Mouse (Mus musculus) stomach, embryonic 16.5 days (tissue): Measurements from ENCODE around the gene Mcm5. TPM values are rescaled to one million over a fixed set of nuclear protein-coding genes. Genes with fewer than 3 reads are reported as not detected.
A peak's percentile ranks its signal among the peaks of the same experiment; 100 is the strongest.

Experiments used
- ATAC-seq: fragments of 200-750 bp; cut with Nextera tagmentation; 2 replicates; pipeline ENCODE4 v1.8.0; 2017; ENCODE audit warnings: moderate number of reproducible peaks, moderate TSS enrichment; ENCODE audit not compliant: insufficient read depth, low FRiP score
- H3K27ac ChIP-seq: fragments of 300-500 bp; sonication (generic); 2 replicates; pipeline ENCODE4 v1.5.1; 2014; ENCODE audit warnings: low read length
- H3K27me3 ChIP-seq: fragments of 300-500 bp; sonication (generic); 2 replicates; pipeline ENCODE4 v1.6.1; 2014; ENCODE audit warnings: low read length, control low read depth, mixed read lengths; ENCODE audit not compliant: control insufficient read depth, insufficient read depth
- H3K36me3 ChIP-seq: fragments of 300-500 bp; sonication (generic); 2 replicates; pipeline ENCODE4 v1.6.1; 2014; ENCODE audit warnings: low read length; ENCODE audit not compliant: control insufficient read depth, insufficient read depth
- H3K4me1 ChIP-seq: fragments of 300-500 bp; sonication (generic); 2 replicates; pipeline ENCODE4 v1.6.1; 2014; ENCODE audit warnings: low read length, control low read depth, mixed read lengths; ENCODE audit not compliant: control insufficient read depth, insufficient read depth
- H3K4me2 ChIP-seq: fragments of 300-500 bp; sonication (generic); 2 replicates; pipeline ENCODE4 v1.6.1; 2014; ENCODE audit warnings: low read depth, low read length, mixed read lengths
- H3K4me3 ChIP-seq: fragments of 300-500 bp; sonication (generic); replicated peaks from 2 replicates; pipeline ENCODE4 v1.5.1; 2014; ENCODE audit warnings: mild to moderate bottlenecking, low read length
- H3K9ac ChIP-seq: fragments of 300-500 bp; sonication (generic); 2 replicates; pipeline ENCODE4 v1.6.1; 2014; ENCODE audit warnings: low read length
- H3K9me3 ChIP-seq: fragments of 300-500 bp; sonication (generic); replicated peaks from 2 replicates; pipeline ENCODE4 v1.6.1; 2016; ENCODE audit warnings: low read length, control low read depth; ENCODE audit not compliant: control insufficient read depth
- WGBS: fragments of 180-500 bp; shearing (Covaris S2); extraction: QIAGEN DNeasy Blood & Tissue Kit; methylation state at CpG from one replicate; pipeline ENCODE4 v1.1.7; 2014; 5-methylcytosine and 5-hydroxymethylcytosine counted together
- polyA plus RNA-seq: library from polyadenylated mRNA; unstranded; fragments of >200 nt; fragmentation: Nextera tagmentation; extraction: Ambion mirVana; gene quantifications from 2 replicates; pipeline ENCODE4 v1.2.1, GENCODE M21; 2015

Gene Mcm5
- polyA plus RNA-seq, 1 experiment from 2014 or later = 112 TPM

GRCm38 (mm10) chr8:75119287-75119686, 9.9 kb downstream of the Mcm5 start:
- Histone ChIP-seq H3K4me1 (no peaks in the 10 kb centered on the region), H3K9ac (no peak overlapping the region), H3K27ac (no peak overlapping the region), H3K4me2 (no peak overlapping the region), H3K4me3 (no peak overlapping the region), H3K27me3 (no peaks in the 10 kb centered on the region), H3K36me3 (peaks cover 36% of the 10 kb centered on the region), H3K9me3 (no peaks in the 10 kb centered on the region)
- WGBS = 95% methylated on average over 2 of the region's 2 CpGs
- ATAC-seq = no peak

- Histone ChIP-seq H3K4me1 (no peaks in the 10 kb centered on the region), H3K36me3 (peaks cover 38% of the 10 kb centered on the region), H3K4me2 (no peak overlapping the region), H3K9me3 (no peaks in the 10 kb centered on the region), H3K9ac (no peak overlapping the region), H3K4me3 (no peak overlapping the region), H3K27me3 (no peaks in the 10 kb centered on the region), H3K27ac (no peak overlapping the region)
- WGBS = 93% methylated on average over 2 of the region's 2 CpGs
- ATAC-seq = no peak
Measured at GRCm38 (mm10) chr8:75119747-75120146, 10.4 kb downstream of the Mcm5 start.

- H3K4me3 ChIP-seq = no peak overlapping the region
- H3K9me3 ChIP-seq = no peaks in the 10 kb centered on the region
- no peak overlapping the region for H3K9ac ChIP-seq
- WGBS = 76% methylated on average over 1 of the region's 1 CpGs
- H3K27ac ChIP-seq = no peak overlapping the region
- peaks cover 14% of the 10 kb centered on the region for H3K36me3 ChIP-seq
- H3K4me1 ChIP-seq = no peaks in the 10 kb centered on the region
- no peak for ATAC-seq
- H3K27me3 ChIP-seq = no peaks in the 10 kb centered on the region
- no peak overlapping the region for H3K4me2 ChIP-seq
Measured at GRCm38 (mm10) chr8:75127406-75127805, 18.0 kb downstream of the Mcm5 start.

GRCm38 (mm10) chr8:75132485-75132884, 23.1 kb downstream of the Mcm5 start:
- no peak for ATAC-seq
- no peak overlapping the region for H3K9ac ChIP-seq
- H3K27ac ChIP-seq = no peak overlapping the region
- peaks cover 4% of the 10 kb centered on the region for H3K36me3 ChIP-seq
- H3K4me3 ChIP-seq = no peak overlapping the region
- no peaks in the 10 kb centered on the region for H3K27me3 ChIP-seq
- WGBS = 6% methylated on average over 3 of the region's 3 CpGs
- 0 out of 2 replicates have a peak, but pooled peaks cover 6% of the 10 kb centered on the region for H3K4me1 ChIP-seq
- no peak overlapping the region for H3K4me2 ChIP-seq
- H3K9me3 ChIP-seq = no peaks in the 10 kb centered on the region

- H3K9ac ChIP-seq = no peak overlapping the region
- 85% methylated on average over 2 of the region's 2 CpGs for WGBS
- H3K36me3 ChIP-seq = no peaks in the 10 kb centered on the region; the same call in 1 of the 2 replicates
- ATAC-seq = no peak
- no peak overlapping the region for H3K27ac ChIP-seq
- no peak overlapping the region for H3K4me2 ChIP-seq
- no peaks in the 10 kb centered on the region for H3K9me3 ChIP-seq
- no peaks in the 10 kb centered on the region for H3K27me3 ChIP-seq
- H3K4me1 ChIP-seq = 0 out of 2 replicates have a peak, but pooled peaks cover 6% of the 10 kb centered on the region
- no peak overlapping the region for H3K4me3 ChIP-seq
Measured at GRCm38 (mm10) chr8:75133399-75133798, 24.0 kb downstream of the Mcm5 start.

- no peaks in the 10 kb centered on the region for H3K27me3 ChIP-seq
- ATAC-seq = peak; percentile 78; the same call in 1 of the 2 replicates
- 13% methylated on average over 2 of the region's 2 CpGs for WGBS
Measured at GRCm38 (mm10) chr8:75134603-75135391, 25.4 kb downstream of the Mcm5 start.

GRCm38 (mm10) chr8:75135756-75136155, 26.4 kb downstream of the Mcm5 start:
- no peaks in the 10 kb centered on the region for H3K27me3 ChIP-seq
- H3K9ac ChIP-seq = no peak overlapping the region
- 0 out of 2 replicates have a peak, but pooled peaks cover 6% of the 10 kb centered on the region for H3K4me1 ChIP-seq
- WGBS = 21% methylated on average over 1 of the region's 1 CpGs
- H3K4me2 ChIP-seq = no peak overlapping the region
- H3K9me3 ChIP-seq = no peaks in the 10 kb centered on the region
- ATAC-seq = no peak
- H3K27ac ChIP-seq = no peak overlapping the region
- no peaks in the 10 kb centered on the region for H3K36me3 ChIP-seq
- H3K4me3 ChIP-seq = no peak overlapping the region

More at GRCm38 (mm10) chr8:75134603-75135391, 25.4 kb downstream of the Mcm5 start:
- H3K36me3 ChIP-seq = no peaks in the 10 kb centered on the region
- H3K4me3 ChIP-seq = no peak overlapping the region
- no peaks in the 10 kb centered on the region for H3K9me3 ChIP-seq
- H3K27ac ChIP-seq = peak overlapping the region; percentile 22; the same call in 1 of the 2 replicates
- 0 out of 2 replicates have a peak, but pooled peaks cover 6% of the 10 kb centered on the region for H3K4me1 ChIP-seq
- no peak overlapping the region for H3K9ac ChIP-seq
- H3K4me2 ChIP-seq = no peak overlapping the region

- WGBS = 64% methylated on average over 2 of the region's 2 CpGs
- no peak for ATAC-seq
- no peak overlapping the region for H3K4me3 ChIP-seq
- H3K36me3 ChIP-seq = no peaks in the 10 kb centered on the region
- no peaks in the 10 kb centered on the region for H3K27me3 ChIP-seq
- H3K4me2 ChIP-seq = no peak overlapping the region
- H3K9me3 ChIP-seq = no peaks in the 10 kb centered on the region
- no peak overlapping the region for H3K9ac ChIP-seq
- H3K4me1 ChIP-seq = 0 out of 2 replicates have a peak, but pooled peaks cover 6% of the 10 kb centered on the region
- H3K27ac ChIP-seq = no peak overlapping the region
Measured at GRCm38 (mm10) chr8:75136256-75136655, 26.9 kb downstream of the Mcm5 start.

GRCm38 (mm10) chr8:75137536-75137935, 28.2 kb downstream of the Mcm5 start:
- no peak overlapping the region for H3K4me2 ChIP-seq
- WGBS = 74% methylated on average over 3 of the region's 3 CpGs
- H3K9ac ChIP-seq = no peak overlapping the region
- H3K4me3 ChIP-seq = no peak overlapping the region
- no peak for ATAC-seq
- H3K4me1 ChIP-seq = 0 out of 2 replicates have a peak, but pooled peaks cover 6% of the 10 kb centered on the region
- H3K27ac ChIP-seq = no peak overlapping the region
- no peaks in the 10 kb centered on the region for H3K36me3 ChIP-seq
- H3K9me3 ChIP-seq = no peaks in the 10 kb centered on the region
- H3K27me3 ChIP-seq = no peaks in the 10 kb centered on the region
